Mouse (Mus musculus) stomach, postnatal 0 days (tissue): ENCODE measurements around the gene Ywhab. TPM values are rescaled to one million over a fixed set of nuclear protein-coding genes. Genes with fewer than 3 reads are reported as not detected.
A peak's percentile ranks its signal among the peaks of the same experiment; 100 is the strongest.

Source experiments
- ATAC-seq: fragments of 200-750 bp; cut with Nextera tagmentation; 2 replicates; pipeline ENCODE4 v1.8.0; 2017; ENCODE audit not compliant: low FRiP score, low TSS enrichment
- DNase-seq: peaks from one replicate; pipeline ENCODE4 v3.0.0-alpha.2; 2016; ENCODE audit warnings: low spot score
- H3K27ac ChIP-seq: fragments of 300-500 bp; sonication (generic); replicated peaks from 2 replicates; pipeline ENCODE4 v1.5.1; 2014; ENCODE audit warnings: mild to moderate bottlenecking, control low read depth
- H3K27me3 ChIP-seq: fragments of 300-500 bp; sonication (generic); 2 replicates; pipeline ENCODE4 v1.6.1; 2014; ENCODE audit warnings: low read length; ENCODE audit not compliant: control insufficient read depth, insufficient read depth
- H3K36me3 ChIP-seq: fragments of 300-500 bp; sonication (generic); 2 replicates; pipeline ENCODE4 v1.6.1; 2014; ENCODE audit warnings: low read length, mixed read lengths; ENCODE audit not compliant: control insufficient read depth, insufficient read depth
- H3K4me1 ChIP-seq: fragments of 300-500 bp; sonication (generic); replicated peaks from 2 replicates; pipeline ENCODE4 v1.6.1; 2014; ENCODE audit warnings: antibody characterized with exemption; ENCODE audit not compliant: control insufficient read depth, insufficient read depth
- H3K4me2 ChIP-seq: fragments of 300-500 bp; sonication (generic); replicated peaks from 2 replicates; pipeline ENCODE4 v1.6.1; 2014; ENCODE audit warnings: low read depth, mild to moderate bottlenecking, control low read depth, moderate library complexity
- H3K4me3 ChIP-seq: fragments of 300-500 bp; sonication (generic); 2 replicates; pipeline ENCODE4 v1.5.1; 2014; ENCODE audit warnings: low read depth, low read length, control low read depth
- H3K9ac ChIP-seq: fragments of 300-500 bp; sonication (generic); 2 replicates; pipeline ENCODE4 v1.6.1; 2014; ENCODE audit warnings: mild to moderate bottlenecking, low read length, control low read depth, mixed read lengths
- H3K9me3 ChIP-seq: fragments of 300-500 bp; sonication (generic); 2 replicates; pipeline ENCODE4 v1.6.1; 2016; ENCODE audit warnings: low read length; ENCODE audit not compliant: control insufficient read depth
- CTCF ChIP-seq: IDR thresholded peaks from 2 replicates; pipeline ENCODE4 v1.5.1; 2016; ENCODE audit warnings: antibody characterized with exemption, low read depth, mild to moderate bottlenecking, moderate library complexity
- EP300 ChIP-seq: optimal IDR thresholded peaks from 2 replicates; pipeline ENCODE3; 2016; ENCODE audit warnings: antibody characterized with exemption
- WGBS: fragments of 180-500 bp; shearing (Covaris S2); extraction: QIAGEN DNeasy Blood & Tissue Kit; methylation state at CpG from one replicate; pipeline ENCODE4 v1.1.7; 2014; 5-methylcytosine and 5-hydroxymethylcytosine counted together
- polyA plus RNA-seq: library from polyadenylated mRNA; unstranded; fragments of >200 nt; fragmentation: Nextera tagmentation; extraction: Ambion mirVana; gene quantifications from 2 replicates; pipeline ENCODE4 v1.2.1, GENCODE M21; 2015

Ywhab gene
- polyA plus RNA-seq, 1 experiment from 2014 or later = 189 TPM

- Histone ChIP-seq H3K27ac (no peak overlapping the region), H3K4me3 (peak overlapping the region; percentile 18; the same call in 1 of the 2 replicates), H3K27me3 (no peaks in the 10 kb centered on the region), H3K9me3 (no peaks in the 10 kb centered on the region), H3K4me1 (no peaks in the 10 kb centered on the region), H3K9ac (no peak overlapping the region), H3K36me3 (0 out of 2 replicates have a peak, but pooled peaks cover under 1% of the 10 kb centered on the region), H3K4me2 (peak overlapping the region; percentile 39)
- DNase-seq (peak; percentile 76), ATAC-seq (peak; percentile 93)
- WGBS = 3% methylated on average over 14 of the region's 16 CpGs
- TF ChIP-seq CTCF (no peak), EP300 (no peak)
Observed at GRCm38 (mm10) chr2:164047197-164047690, 52.5 kb downstream of the Ywhab start.

GRCm38 (mm10) chr2:164053767-164054166 is 59.0 kb downstream of the Ywhab start:
- DNase-seq (no peak), ATAC-seq (no peak)
- 86% methylated on average over 8 of the region's 8 CpGs for WGBS
- TF ChIP-seq EP300 = no peak
- TF ChIP-seq CTCF = no peak
- H3K27ac ChIP-seq = no peak overlapping the region
- no peak overlapping the region for H3K4me3 ChIP-seq
- no peak overlapping the region for H3K4me2 ChIP-seq
- H3K9me3 ChIP-seq = no peaks in the 10 kb centered on the region
- H3K27me3 ChIP-seq = no peaks in the 10 kb centered on the region
- H3K36me3 ChIP-seq = peaks cover 36% of the 10 kb centered on the region
- H3K4me1 ChIP-seq = no peaks in the 10 kb centered on the region
- no peak overlapping the region for H3K9ac ChIP-seq

DNA sequence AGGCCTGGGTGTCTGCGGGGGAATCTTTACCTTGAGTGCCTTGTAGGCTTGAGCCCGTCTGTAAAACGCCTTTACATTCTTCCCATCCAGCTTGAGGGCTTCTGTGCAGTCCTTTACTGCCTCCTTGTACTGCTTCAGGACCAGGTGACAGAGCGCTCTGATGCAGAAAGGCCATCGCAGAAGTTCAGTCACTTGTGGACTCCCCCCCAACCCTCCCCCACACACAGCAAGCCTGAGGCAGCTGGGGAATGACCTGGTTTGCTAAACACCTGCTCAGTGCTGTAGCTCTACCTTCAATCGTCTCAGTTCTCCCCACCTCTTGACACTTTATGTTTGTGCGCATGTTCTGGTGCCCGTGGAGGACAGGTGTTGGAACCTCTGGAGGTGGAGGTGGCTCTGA is 59.9 kb downstream of the Ywhab start:
- Histone ChIP-seq H3K9me3 (no peaks in the 10 kb centered on the region), H3K9ac (no peak overlapping the region), H3K4me1 (no peaks in the 10 kb centered on the region), H3K4me3 (no peak overlapping the region), H3K4me2 (no peak overlapping the region), H3K36me3 (peaks cover 42% of the 10 kb centered on the region), H3K27me3 (no peaks in the 10 kb centered on the region), H3K27ac (no peak overlapping the region)
- WGBS = 97% methylated on average over 8 of the region's 8 CpGs
- ATAC-seq (no peak), DNase-seq (no peak)
- TF ChIP-seq EP300 = no peak
- no peak for TF ChIP-seq CTCF

DNA sequence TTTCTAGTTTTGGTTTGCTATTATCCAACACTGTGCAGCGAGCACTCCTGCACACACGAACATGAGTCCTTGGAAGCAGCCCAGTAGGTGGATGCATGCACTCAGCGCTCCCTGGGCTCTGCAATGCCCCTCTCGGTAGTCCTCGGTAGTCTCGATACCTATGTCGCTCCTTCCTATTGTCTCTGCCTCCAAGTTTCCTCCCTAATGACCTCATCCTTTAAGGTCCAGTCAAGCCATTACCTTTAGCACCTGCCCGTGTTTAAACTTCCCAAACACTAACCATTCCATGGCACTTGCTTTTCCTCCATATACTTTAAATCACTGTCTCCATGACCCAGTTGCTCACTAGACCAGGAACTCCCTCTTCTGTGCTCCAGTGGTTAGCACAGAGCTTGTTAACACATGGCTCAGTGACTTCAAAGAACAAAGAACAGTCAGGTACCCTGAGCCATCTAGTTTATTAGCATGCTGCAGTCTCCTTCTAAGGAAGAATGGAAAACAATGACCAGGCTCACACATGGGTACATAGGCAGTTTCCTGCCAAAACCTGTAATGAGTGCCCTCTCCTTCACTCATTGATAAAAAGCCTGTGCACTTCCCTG is 65.0 kb downstream of the Ywhab start:
- H3K4me3 ChIP-seq = no peak overlapping the region
- H3K9ac ChIP-seq = no peak overlapping the region
- no peaks in the 10 kb centered on the region for H3K27me3 ChIP-seq
- H3K36me3 ChIP-seq = peaks cover 42% of the 10 kb centered on the region
- TF ChIP-seq EP300 (no peak), CTCF (no peak)
- no peak for DNase-seq
- H3K27ac ChIP-seq = no peak overlapping the region
- H3K9me3 ChIP-seq = no peaks in the 10 kb centered on the region
- 94% methylated on average over 8 of the region's 8 CpGs for WGBS
- no peak for ATAC-seq
- no peaks in the 10 kb centered on the region for H3K4me1 ChIP-seq
- no peak overlapping the region for H3K4me2 ChIP-seq

Other genes with a start within 250 kb of the Ywhab start
- 9.7 and 13.6 TPM in 2 replicates for gene Ada, start 244.7 kb upstream of the Ywhab start, polyA plus RNA-seq
- gene Ccn5, start 174.1 kb upstream of the Ywhab start, polyA plus RNA-seq = 0.08 and 0.21 TPM in 2 replicates
- gene Kcnk15, start 141.3 kb upstream of the Ywhab start, polyA plus RNA-seq = not detected in 2 replicates
- gene Rims4, start 76.3 kb upstream of the Ywhab start, polyA plus RNA-seq = 0.22 and 0.41 TPM in 2 replicates
- 0.67 and 0.85 TPM in 2 replicates for gene Pabpc1l, start 30.5 kb downstream of the Ywhab start, polyA plus RNA-seq
- gene Stk4, start 75.4 kb downstream of the Ywhab start, polyA plus RNA-seq = 11.9 and 13.6 TPM in 2 replicates
- gene Tomm34, start 76.2 kb downstream of the Ywhab start, polyA plus RNA-seq = 20.5 and 22.4 TPM in 2 replicates
- 0.19 and 0.23 TPM in 2 replicates for gene Kcns1, start 176.2 kb downstream of the Ywhab start, polyA plus RNA-seq
- 63.2 and 68.6 TPM in 2 replicates for gene Wfdc5, start 187.8 kb downstream of the Ywhab start, polyA plus RNA-seq
- gene Wfdc12, start 195.6 kb downstream of the Ywhab start, polyA plus RNA-seq = 2.4 and 2.5 TPM in 2 replicates
- 0.23 and 0.29 TPM in 2 replicates for gene Wfdc15a, start 205.2 kb downstream of the Ywhab start, polyA plus RNA-seq
- gene Wfdc15b, start 226.7 kb downstream of the Ywhab start, polyA plus RNA-seq = 16.2 and 20.4 TPM in 2 replicates
- not detected in 2 replicates for gene Svs2, start 243.5 kb downstream of the Ywhab start, polyA plus RNA-seq